Comparison of ENCODE assay signal across 18 mouse cellular contexts in the genomic region with DNA sequence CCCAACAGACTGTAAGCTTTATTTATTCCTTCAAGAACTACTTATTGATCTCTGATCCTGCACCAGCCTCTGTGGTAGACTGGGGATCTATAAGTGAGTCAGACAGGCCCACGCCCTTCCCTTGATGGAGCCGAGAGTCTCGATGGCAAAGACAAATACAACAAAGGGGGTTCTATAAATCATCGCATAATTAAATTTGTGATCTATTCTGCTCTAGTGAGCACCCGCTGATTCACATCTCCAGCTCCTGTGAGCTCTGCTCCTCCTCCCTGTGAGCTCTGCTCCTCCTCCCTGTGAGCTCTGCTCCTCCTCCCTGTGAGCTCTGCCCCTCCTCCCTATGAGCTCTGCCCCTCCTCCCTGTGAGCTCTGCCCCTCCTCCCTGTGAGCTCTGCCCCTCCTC. TPM values are rescaled to one million over a fixed set of nuclear protein-coding genes. Genes with fewer than 3 reads are reported as not detected.
"Had no signal": no experiment of that assay in that cellular context is flagged by ENCODE, and none has a peak within 500 bp of the region (broad histone marks: within the 10 kb centered on the region; RNA-seq: fewer than 3 reads in every experiment).

No protein-coding gene starts in this region.

- H3K27me3 ChIP-seq: neural tube, embryonic 13.5 days; neural tube, embryonic 15.5 days had no signal

- H3K4me2 ChIP-seq: lung, embryonic 14.5 days; midbrain, embryonic 13.5 days; neural tube, embryonic 13.5 days; neural tube, embryonic 15.5 days had no signal

- DNase-seq: lung, adult 18-20 months; lung, postnatal 10 days; lung, postnatal 4 days; right cerebral cortex, adult 18-20 months; right cerebral cortex, postnatal 25 days; right cerebral cortex, postnatal 4 days; spleen, adult 18-20 months; thymus, adult 18-20 months; thymus, postnatal 14 days; thymus, postnatal 36 days had no signal

- H3K36me3 ChIP-seq: midbrain, embryonic 10.5 days; midbrain, embryonic 13.5 days; neural tube, embryonic 13.5 days; neural tube, embryonic 15.5 days had no signal

- H3K9me3 ChIP-seq: midbrain, embryonic 10.5 days; midbrain, embryonic 13.5 days; neural tube, embryonic 13.5 days; neural tube, embryonic 15.5 days had no signal

- ATAC-seq: midbrain, embryonic 13.5 days; midbrain, embryonic 16.5 days had no signal

- H3K9ac ChIP-seq: lung, embryonic 14.5 days; midbrain, embryonic 13.5 days; neural tube, embryonic 13.5 days; neural tube, embryonic 15.5 days had no signal

- H3K27ac ChIP-seq: midbrain, embryonic 10.5 days; midbrain, embryonic 13.5 days; neural tube, embryonic 13.5 days; neural tube, embryonic 15.5 days had no signal

- H3K4me3 ChIP-seq: midbrain, embryonic 10.5 days; midbrain, embryonic 13.5 days; myocyte; neural tube, embryonic 13.5 days; neural tube, embryonic 15.5 days had no signal

RNA-seq across cellular contexts. Expression of gene Cbln4, which starts 49.0 kb away (rescaled TPM):
- polyA plus RNA-seq: lung, embryonic 14.5 days; myocyte; small intestine, adult 2 months had no signal
